7 mouse cellular contexts compared by ENCODE assay signal in the genomic region with DNA sequence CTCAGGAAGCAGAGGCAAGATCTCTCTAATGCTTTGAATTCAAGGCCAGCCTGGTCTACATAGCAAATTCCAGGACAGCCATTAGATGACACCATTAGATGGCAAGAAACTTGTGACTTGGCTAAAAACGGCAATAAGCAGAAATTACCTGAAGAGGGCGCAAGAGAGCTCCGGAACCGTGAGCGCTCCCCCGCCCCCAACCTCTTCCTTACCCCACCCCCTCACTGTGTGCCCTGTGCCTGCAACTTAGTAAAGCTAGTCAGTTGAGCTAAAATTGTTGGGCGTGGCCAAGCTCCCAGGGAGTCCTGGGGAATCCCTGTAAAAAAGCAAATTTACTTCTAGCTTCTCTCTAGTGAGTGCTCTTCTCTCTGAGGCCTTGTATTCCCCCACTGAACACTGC. TPM values are rescaled to one million over a fixed set of nuclear protein-coding genes. Genes with fewer than 3 reads are reported as not detected.
DNase-seq lines count a peak whose midpoint lies in the region; ATAC-seq lines count a peak whose summit lies in the region.

No protein-coding gene starts in this region.

- no peaks in the 10 kb centered on the region for H3K36me3 ChIP-seq in heart, embryonic 10.5 days

- H3K9me3 ChIP-seq in heart, embryonic 10.5 days = no peaks in the 10 kb centered on the region

- 13% methylated on average over 7 of the region's 7 CpGs for WGBS in heart, embryonic 10.5 days

- no peak overlapping the region for H3K27ac ChIP-seq in heart, embryonic 10.5 days

- H3K27me3 ChIP-seq in heart, embryonic 10.5 days (ENCODE audit: insufficient read depth, poor library complexity, severe bottlenecking) = peaks cover 10% of the 10 kb centered on the region; the same call in 1 of the 2 replicates

- H3K4me3 ChIP-seq in heart, embryonic 10.5 days = no peak overlapping the region

- peaks cover 6% of the 10 kb centered on the region; the same call in 1 of the 2 replicates for H3K4me1 ChIP-seq in heart, embryonic 10.5 days

- ATAC-seq in CD4-positive, CD25-positive, alpha-beta regulatory T cell, adult 4 months = peak; percentile 47

- DNase-seq in MEL-GATA-1-ER (ENCODE audit: extremely low read depth, low read depth) = peak; percentile 67
- DNase-seq in cerebellum, adult 9-10 months = peak; percentile 41
- DNase-seq in heart, embryonic 10.5 days (ENCODE audit: low spot score) = peak; percentile 86
- DNase-seq in kidney, postnatal 36 days = peak; percentile 81
- DNase-seq in lung, postnatal 10 days = peak; percentile 85
- DNase-seq in spleen, adult 12 weeks (ENCODE audit: low spot score) = peak; percentile 39

RNA-seq across cellular contexts. Expression of gene Prps1, which starts 47.5 kb away (rescaled TPM):
- polyA plus RNA-seq in CD4-positive, CD25-positive, alpha-beta regulatory T cell, adult 4 months (2017; shearing (Covaris generic)) = 10 to 100 TPM; 43.8 to 45.7 TPM
- 61.1 and 74.9 TPM in 2 replicates for polyA plus RNA-seq in heart, embryonic 10.5 days (2016; fragmentation: Nextera tagmentation; extraction: Ambion mirVana)
